Mouse (Mus musculus): Measurements from ENCODE around the gene Tbce. TPM values are rescaled to one million over a fixed set of nuclear protein-coding genes. Genes with fewer than 3 reads are reported as not detected.

The Tbce gene
- polyA plus RNA-seq, 1 experiment from 2014 or later: 106 TPM

GRCm38 (mm10) chr13:14064341-14065027 lies 25.0 kb upstream of the Tbce start:
- Histone ChIP-seq H3K27me3 (ENCODE audit: control insufficient read depth, insufficient read depth, low read length) (no peaks in the 10 kb centered on the region), H3K9ac (replicated peaks; ENCODE audit: low read length) (peak overlapping the region; percentile 98), H3K4me3 (replicated peaks; ENCODE audit: low read depth, low read length) (peak overlapping the region; percentile 99), H3K27ac (replicated peaks; ENCODE audit: low read depth, low read length) (peak overlapping the region; percentile 97), H3K4me1 (ENCODE audit: control insufficient read depth, insufficient read depth, low read length) (peaks cover 28% of the 10 kb centered on the region), H3K4me2 (ENCODE audit: low read length) (peak overlapping the region; percentile 78), H3K36me3 (ENCODE audit: control insufficient read depth, insufficient read depth, low read length) (peaks cover 17% of the 10 kb centered on the region; the same call in 1 of the 2 replicates), H3K9me3 (ENCODE audit: control insufficient read depth, low read length) (no peaks in the 10 kb centered on the region)
- WGBS: under 1% methylated on average over 64 of the region's 65 CpGs
- peak; percentile 51 for DNase-seq
- no peak; the same call in 1 of the 2 replicates for ATAC-seq (ENCODE audit: low FRiP score, low TSS enrichment)

- H3K4me3 ChIP-seq (replicated peaks; ENCODE audit: low read depth, low read length): peak overlapping the region; percentile 99
- ATAC-seq (ENCODE audit: low FRiP score, low TSS enrichment) (peak; percentile 49), DNase-seq (no peak)
- peak overlapping the region; percentile 98 for H3K9ac ChIP-seq (replicated peaks; ENCODE audit: low read length)
- peaks cover 14% of the 10 kb centered on the region; the same call in 1 of the 2 replicates for H3K36me3 ChIP-seq (ENCODE audit: control insufficient read depth, insufficient read depth, low read length)
- H3K27me3 ChIP-seq (ENCODE audit: control insufficient read depth, insufficient read depth, low read length): no peaks in the 10 kb centered on the region
- 0% methylated on average over 21 of the region's 31 CpGs for WGBS
- H3K27ac ChIP-seq (replicated peaks; ENCODE audit: low read depth, low read length): peak overlapping the region; percentile 97
- no peaks in the 10 kb centered on the region for H3K9me3 ChIP-seq (ENCODE audit: control insufficient read depth, low read length)
- peaks cover 28% of the 10 kb centered on the region for H3K4me1 ChIP-seq (ENCODE audit: control insufficient read depth, insufficient read depth, low read length)
- H3K4me2 ChIP-seq (ENCODE audit: low read length): peak overlapping the region; percentile 78
Observed at GRCm38 (mm10) chr13:14063942-14064271, 24.5 kb upstream of the Tbce start.

- Histone ChIP-seq H3K4me3 (replicated peaks; ENCODE audit: low read depth, low read length) (peak within 1 kb of the TSS; percentile 99), H3K4me1 (ENCODE audit: control insufficient read depth, insufficient read depth, low read length) (peaks cover 25% of the 10 kb centered on the region), H3K27me3 (ENCODE audit: control insufficient read depth, insufficient read depth, low read length) (no peaks in the 10 kb centered on the region), H3K27ac (replicated peaks; ENCODE audit: low read depth, low read length) (peak within 1 kb of the TSS; percentile 97), H3K9me3 (ENCODE audit: control insufficient read depth, low read length) (no peaks in the 10 kb centered on the region), H3K9ac (replicated peaks; ENCODE audit: low read length) (peak within 1 kb of the TSS; percentile 98), H3K36me3 (ENCODE audit: control insufficient read depth, insufficient read depth, low read length) (0 out of 2 replicates have a peak, but pooled peaks cover 13% of the 10 kb centered on the region), H3K4me2 (ENCODE audit: low read length) (peak within 1 kb of the TSS; percentile 78)
- WGBS: under 1% methylated on average over 62 of the region's 64 CpGs
- DNase-seq (peak; percentile 97), ATAC-seq (ENCODE audit: low FRiP score, low TSS enrichment) (peak; percentile 97)
Observed at GRCm38 (mm10) chr13:14063013-14063941, 23.8 kb upstream of the Tbce start, which contains the start of the genes Arid4b and Ggps1. TSS of gene Arid4b (plus strand) at chr13:14063232. TSS of gene Ggps1 (minus strand) at chr13:14063488.

- ATAC-seq (ENCODE audit: low FRiP score, low TSS enrichment): no peak
Observed at GRCm38 (mm10) chr13:14062209-14063012, 23.0 kb upstream of the Tbce start.

GRCm38 (mm10) chr13:14059582-14059981 lies 20.1 kb upstream of the Tbce start:
- H3K9me3 ChIP-seq (ENCODE audit: control insufficient read depth, low read length): no peaks in the 10 kb centered on the region
- no peak for DNase-seq
- H3K36me3 ChIP-seq (ENCODE audit: control insufficient read depth, insufficient read depth, low read length): peaks cover 31% of the 10 kb centered on the region
- H3K27me3 ChIP-seq (ENCODE audit: control insufficient read depth, insufficient read depth, low read length): no peaks in the 10 kb centered on the region
- H3K4me1 ChIP-seq (ENCODE audit: control insufficient read depth, insufficient read depth, low read length): peaks cover 12% of the 10 kb centered on the region
- no peak overlapping the region for H3K9ac ChIP-seq (replicated peaks; ENCODE audit: low read length)
- no peak for ATAC-seq (ENCODE audit: low FRiP score, low TSS enrichment)
- H3K4me2 ChIP-seq (ENCODE audit: low read length): no peak overlapping the region
- H3K27ac ChIP-seq (replicated peaks; ENCODE audit: low read depth, low read length): no peak overlapping the region
- H3K4me3 ChIP-seq (replicated peaks; ENCODE audit: low read depth, low read length): no peak overlapping the region

More at GRCm38 (mm10) chr13:14062209-14063012, 23.0 kb upstream of the Tbce start:
- WGBS: 6% methylated on average over 11 of the region's 11 CpGs
- H3K4me2 ChIP-seq (ENCODE audit: low read length): peak overlapping the region; percentile 64
- no peaks in the 10 kb centered on the region for H3K9me3 ChIP-seq (ENCODE audit: control insufficient read depth, low read length)
- peaks cover 14% of the 10 kb centered on the region for H3K36me3 ChIP-seq (ENCODE audit: control insufficient read depth, insufficient read depth, low read length)
- H3K4me3 ChIP-seq (replicated peaks; ENCODE audit: low read depth, low read length): peak overlapping the region; percentile 65
- peak overlapping the region; percentile 90 for H3K27ac ChIP-seq (replicated peaks; ENCODE audit: low read depth, low read length)
- H3K9ac ChIP-seq (replicated peaks; ENCODE audit: low read length): peak overlapping the region; percentile 73
- peaks cover 25% of the 10 kb centered on the region for H3K4me1 ChIP-seq (ENCODE audit: control insufficient read depth, insufficient read depth, low read length)
- no peak for DNase-seq
- no peaks in the 10 kb centered on the region for H3K27me3 ChIP-seq (ENCODE audit: control insufficient read depth, insufficient read depth, low read length)

GRCm38 (mm10) chr13:14056801-14057200 lies 17.4 kb upstream of the Tbce start:
- Histone ChIP-seq H3K4me2 (ENCODE audit: low read length) (no peak overlapping the region), H3K27me3 (ENCODE audit: control insufficient read depth, insufficient read depth, low read length) (no peaks in the 10 kb centered on the region), H3K4me3 (replicated peaks; ENCODE audit: low read depth, low read length) (no peak overlapping the region), H3K9ac (replicated peaks; ENCODE audit: low read length) (no peak overlapping the region), H3K9me3 (ENCODE audit: control insufficient read depth, low read length) (no peaks in the 10 kb centered on the region), H3K27ac (replicated peaks; ENCODE audit: low read depth, low read length) (no peak overlapping the region), H3K36me3 (ENCODE audit: control insufficient read depth, insufficient read depth, low read length) (peaks cover 59% of the 10 kb centered on the region), H3K4me1 (ENCODE audit: control insufficient read depth, insufficient read depth, low read length) (peaks cover 6% of the 10 kb centered on the region)
- WGBS: 96% methylated on average over 3 of the region's 3 CpGs
- ATAC-seq (ENCODE audit: low FRiP score, low TSS enrichment) (no peak), DNase-seq (no peak)

- ATAC-seq (ENCODE audit: low FRiP score, low TSS enrichment) (no peak), DNase-seq (no peak)
- Histone ChIP-seq H3K27me3 (ENCODE audit: control insufficient read depth, insufficient read depth, low read length) (no peaks in the 10 kb centered on the region), H3K9me3 (ENCODE audit: control insufficient read depth, low read length) (no peaks in the 10 kb centered on the region), H3K9ac (replicated peaks; ENCODE audit: low read length) (no peak overlapping the region), H3K4me2 (ENCODE audit: low read length) (no peak overlapping the region), H3K4me1 (ENCODE audit: control insufficient read depth, insufficient read depth, low read length) (no peaks in the 10 kb centered on the region), H3K36me3 (ENCODE audit: control insufficient read depth, insufficient read depth, low read length) (peaks cover 73% of the 10 kb centered on the region), H3K4me3 (replicated peaks; ENCODE audit: low read depth, low read length) (no peak overlapping the region), H3K27ac (replicated peaks; ENCODE audit: low read depth, low read length) (no peak overlapping the region)
- 93% methylated on average over 1 of the region's 1 CpGs for WGBS
Observed at GRCm38 (mm10) chr13:14049878-14050277, 10.4 kb upstream of the Tbce start.

GRCm38 (mm10) chr13:14044521-14044920 lies 5.1 kb upstream of the Tbce start:
- Histone ChIP-seq H3K4me3 (replicated peaks; ENCODE audit: low read depth, low read length) (no peak overlapping the region), H3K9me3 (ENCODE audit: control insufficient read depth, low read length) (no peaks in the 10 kb centered on the region), H3K4me2 (ENCODE audit: low read length) (no peak overlapping the region), H3K36me3 (ENCODE audit: control insufficient read depth, insufficient read depth, low read length) (peaks cover 20% of the 10 kb centered on the region), H3K9ac (replicated peaks; ENCODE audit: low read length) (no peak overlapping the region), H3K4me1 (ENCODE audit: control insufficient read depth, insufficient read depth, low read length) (peaks cover 4% of the 10 kb centered on the region), H3K27ac (replicated peaks; ENCODE audit: low read depth, low read length) (no peak overlapping the region), H3K27me3 (ENCODE audit: control insufficient read depth, insufficient read depth, low read length) (no peaks in the 10 kb centered on the region)
- 77% methylated on average over 2 of the region's 2 CpGs for WGBS
- DNase-seq (no peak), ATAC-seq (ENCODE audit: low FRiP score, low TSS enrichment) (no peak)

All from midbrain, embryonic 14.5 days (tissue).